ENCODE assay signal across 10 mouse cellular contexts in genomic region chr1:21075986-21076495, GRCm38 (mm10). TPM values are rescaled to one million over a fixed set of nuclear protein-coding genes. Genes with fewer than 3 reads are reported as not detected.
A peak's percentile ranks its signal among the peaks of the same experiment; 100 is the strongest.
DNase-seq lines count a peak whose midpoint lies in the region; ATAC-seq and TF ChIP-seq lines count a peak whose summit lies in the region.
"Had no signal": no experiment of that assay in that cellular context is flagged by ENCODE, and none has a peak within 500 bp of the region (broad histone marks: within the 10 kb centered on the region; RNA-seq: fewer than 3 reads in every experiment).

No protein-coding gene starts in this region.

- no peaks in the 10 kb centered on the region for H3K27me3 ChIP-seq in forebrain, embryonic 11.5 days (ENCODE audit: control insufficient read depth, insufficient read depth, low read length)
- no peaks in the 10 kb centered on the region for H3K27me3 ChIP-seq in forebrain, embryonic 15.5 days
- H3K27me3 ChIP-seq in hindbrain, embryonic 11.5 days (ENCODE audit: control insufficient read depth, insufficient read depth, low read length): no peaks in the 10 kb centered on the region

- no peak for TF ChIP-seq CTCF in layer of hippocampus, adult 2 months (conservative IDR thresholded peaks at IDR 0.05)

- 0 out of 2 replicates have a peak overlapping the region, but pooled peaks have one; percentile 8 for H3K9ac ChIP-seq in forebrain, embryonic 11.5 days (ENCODE audit: low read length)
- H3K9ac ChIP-seq in forebrain, embryonic 15.5 days (replicated peaks): no peak overlapping the region
- 0 out of 2 replicates have a peak overlapping the region, but pooled peaks have one; percentile 17 for H3K9ac ChIP-seq in hindbrain, embryonic 11.5 days (ENCODE audit: low read depth, low read length)
- H3K9ac ChIP-seq: liver, embryonic 14.5 days had no signal

- no peak for ATAC-seq in forebrain, embryonic 11.5 days (replicated peaks; ENCODE audit: low FRiP score)
- ATAC-seq in forebrain, embryonic 15.5 days (replicated peaks): no peak
- no peak for ATAC-seq in hindbrain, embryonic 11.5 days (ENCODE audit: low FRiP score)

- no peak overlapping the region for H3K4me3 ChIP-seq in forebrain, embryonic 11.5 days (ENCODE audit: low read depth, low read length)
- H3K4me3 ChIP-seq in forebrain, embryonic 15.5 days: no peak overlapping the region
- no peak overlapping the region for H3K4me3 ChIP-seq in hindbrain, embryonic 11.5 days (ENCODE audit: low read depth, low read length)
- no peak overlapping the region for H3K4me3 ChIP-seq in layer of hippocampus, adult 2 months

- no peak for DNase-seq in forebrain, embryonic 11.5 days (ENCODE audit: low spot score)
- peak; percentile 47 for DNase-seq in Muller cell, postnatal 12 days (ENCODE audit: inconsistent ontology term)
- no peak for DNase-seq in hindbrain, embryonic 11.5 days (ENCODE audit: low spot score)
- DNase-seq in mesoderm, embryonic 11.5 days (ENCODE audit: low read depth, low spot score): peak; percentile 26
- no peak for DNase-seq in T-cell, adult 2 months (ENCODE audit: low spot score)
- DNase-seq in layer of hippocampus, adult 2 months (ENCODE audit: low spot score in 2 of 2): no peak
- no peak for DNase-seq in left cerebral cortex, adult 18-20 months (ENCODE audit: low spot score in 2 of 2)
- DNase-seq: gastrocnemius, postnatal 14 days had no signal

- H3K36me3 ChIP-seq in forebrain, embryonic 11.5 days (ENCODE audit: control insufficient read depth, insufficient read depth, low read length): no peaks in the 10 kb centered on the region
- H3K36me3 ChIP-seq in forebrain, embryonic 15.5 days: no peaks in the 10 kb centered on the region
- H3K36me3 ChIP-seq in hindbrain, embryonic 11.5 days (ENCODE audit: control insufficient read depth, insufficient read depth, low read length): no peaks in the 10 kb centered on the region

- H3K4me2 ChIP-seq in forebrain, embryonic 11.5 days (ENCODE audit: low read depth, low read length, severe bottlenecking): peak overlapping the region; percentile 22; the same call in 1 of the 2 replicates
- no peak overlapping the region for H3K4me2 ChIP-seq in forebrain, embryonic 15.5 days (replicated peaks)
- peak overlapping the region; percentile 18; the same call in 1 of the 2 replicates for H3K4me2 ChIP-seq in hindbrain, embryonic 11.5 days (replicated peaks; ENCODE audit: low read depth, low read length)

- H3K4me1 ChIP-seq in forebrain, embryonic 11.5 days (replicated peaks; ENCODE audit: control insufficient read depth, insufficient read depth, low read length): peaks cover 27% of the 10 kb centered on the region
- H3K4me1 ChIP-seq in forebrain, embryonic 15.5 days: peaks cover 17% of the 10 kb centered on the region; the same call in 1 of the 2 replicates
- peaks cover 12% of the 10 kb centered on the region for H3K4me1 ChIP-seq in hindbrain, embryonic 11.5 days (replicated peaks; ENCODE audit: control insufficient read depth, insufficient read depth, low read length)

- 0 out of 2 replicates have a peak overlapping the region, but pooled peaks have one; percentile 15 for H3K27ac ChIP-seq in forebrain, embryonic 11.5 days (ENCODE audit: low read depth, low read length)
- no peak overlapping the region for H3K27ac ChIP-seq in forebrain, embryonic 15.5 days (replicated peaks)
- H3K27ac ChIP-seq in hindbrain, embryonic 11.5 days (ENCODE audit: low read depth, low read length): 0 out of 2 replicates have a peak overlapping the region, but pooled peaks have one; percentile 9
- H3K27ac ChIP-seq in layer of hippocampus, adult 2 months: no peak overlapping the region
- H3K27ac ChIP-seq: liver, embryonic 14.5 days had no signal

- H3K9me3 ChIP-seq in forebrain, embryonic 11.5 days (ENCODE audit: control insufficient read depth, low read length): no peaks in the 10 kb centered on the region
- H3K9me3 ChIP-seq in forebrain, embryonic 15.5 days: no peaks in the 10 kb centered on the region
- H3K9me3 ChIP-seq in hindbrain, embryonic 11.5 days (ENCODE audit: control insufficient read depth, low read length): no peaks in the 10 kb centered on the region

- 11% methylated on average over 6 of the region's 6 CpGs for WGBS in forebrain, embryonic 11.5 days
- WGBS in forebrain, embryonic 15.5 days: 18% methylated on average over 6 of the region's 6 CpGs
- WGBS in hindbrain, embryonic 11.5 days: 12% methylated on average over 6 of the region's 6 CpGs

RNA-seq across cellular contexts. Expression of gene Tram2, which starts 3.0 kb away (rescaled TPM):
- polyA plus RNA-seq in forebrain, embryonic 11.5 days (2014; fragmentation: Nextera tagmentation; extraction: Ambion mirVana): 6.2 and 6.8 TPM in 2 replicates
- polyA plus RNA-seq in forebrain, embryonic 15.5 days (2015; fragmentation: Nextera tagmentation; extraction: Ambion mirVana): 1.8 and 2.0 TPM in 2 replicates
- 6.2 and 6.6 TPM in 2 replicates for polyA plus RNA-seq in hindbrain, embryonic 11.5 days (2014; fragmentation: Nextera tagmentation; extraction: Ambion mirVana)
- total RNA-seq in layer of hippocampus, adult 2 months (2021): 1 to 10 TPM in 1 of 2 experiments, under 1 TPM in 1; 1.00 to 1.1 TPM
- 1 to 10 TPM; 1.0 to 1.1 TPM for total RNA-seq in left cerebral cortex, adult 18-20 months (2021)

Comparison
In these comparisons a context has a peak if more than half of its experiments do, and no peak if none do; other contexts are left out.
1. H3K27ac ChIP-seq: peak in forebrain, embryonic 11.5 days (single experiment) and hindbrain, embryonic 11.5 days (single experiment); none in forebrain, embryonic 15.5 days (single experiment) and layer of hippocampus, adult 2 months (single experiment).
2. DNase-seq: peak in Muller cell, postnatal 12 days (single experiment) and mesoderm, embryonic 11.5 days (single experiment); none in forebrain, embryonic 11.5 days (single experiment), hindbrain, embryonic 11.5 days (single experiment), T-cell, adult 2 months (single experiment), layer of hippocampus, adult 2 months (0 of 2) and left cerebral cortex, adult 18-20 months (0 of 2).